Mouse (Mus musculus) bone marrow, adult 2 months (tissue): ENCODE data around the gene Mbip. TPM values are rescaled to one million over a fixed set of nuclear protein-coding genes. Genes with fewer than 3 reads are reported as not detected.

ENCODE experiments used
- H3K27ac ChIP-seq: fragments of 200-500 bp; 2 replicates; pipeline ENCODE4 v1.5.1; 2012; ENCODE audit warnings: low read depth, mild to moderate bottlenecking, control low read depth, inconsistent platforms, low read length; ENCODE audit not compliant: control insufficient read depth, poor library complexity, insufficient read depth
- H3K4me1 ChIP-seq: fragments of 200-500 bp; 2 replicates; pipeline ENCODE4 v1.6.1; 2011; ENCODE audit warnings: low read length; ENCODE audit not compliant: control insufficient read depth, insufficient read depth
- H3K4me3 ChIP-seq: fragments of 200-500 bp; replicated peaks from 2 replicates; pipeline ENCODE3; 2011; ENCODE audit warnings: mild to moderate bottlenecking, low read depth, low read length, control low read depth; ENCODE audit not compliant: control insufficient read depth
- CTCF ChIP-seq: fragments of 200-500 bp; IDR thresholded peaks from 2 replicates; pipeline ENCODE4 v1.5.1; 2011; ENCODE audit warnings: low read length, control low read depth; ENCODE audit not compliant: control insufficient read depth, insufficient read depth
- POLR2A ChIP-seq: fragments of 200-500 bp; IDR thresholded peaks from 2 replicates; pipeline ENCODE4 v1.6.1; 2011; ENCODE audit warnings: low read depth, mild to moderate bottlenecking, control low read depth, low read length, borderline replicate concordance; ENCODE audit not compliant: control insufficient read depth
- WGBS: fragments of 180-500 bp; shearing (Covaris S2); methylation state at CpG from one replicate; pipeline ENCODE4 v1.1.7; 2018; 5-methylcytosine and 5-hydroxymethylcytosine counted together
- polyA plus RNA-seq: library from polyadenylated mRNA; stranded (reverse); fragments of >200 nt; gene quantifications from 2 replicates; pipeline ENCODE4 v1.2.4, GENCODE M21; 2011; ENCODE audit warnings: low replicate concordance; ENCODE audit not compliant: missing spikeins, insufficient read depth, insufficient read length

Mbip gene
- polyA plus RNA-seq, 1 experiment = 11.0 TPM

GRCm38 (mm10) chr12:56327448-56327998 is 18.2 kb downstream of the Mbip start:
- Histone ChIP-seq H3K4me1 (no peaks in the 10 kb centered on the region), H3K27ac (no peak overlapping the region), H3K4me3 (no peak overlapping the region)
- 81% methylated on average over 6 of the region's 6 CpGs for WGBS
- TF ChIP-seq POLR2A (no peak), CTCF (no peak)

- Histone ChIP-seq H3K4me3 (no peak overlapping the region), H3K4me1 (no peaks in the 10 kb centered on the region), H3K27ac (no peak overlapping the region)
- 70% methylated on average over 1 of the region's 1 CpGs for WGBS
- TF ChIP-seq POLR2A (no peak), CTCF (no peak)
These were observed 19.8 kb downstream of the Mbip start for GRCm38 (mm10) chr12:56325851-56326250.

- 78% methylated on average over 4 of the region's 4 CpGs for WGBS
- Histone ChIP-seq H3K4me1 (no peaks in the 10 kb centered on the region), H3K4me3 (no peak overlapping the region), H3K27ac (no peak overlapping the region)
- TF ChIP-seq POLR2A (no peak), CTCF (no peak)
These were observed 26.8 kb downstream of the Mbip start for GRCm38 (mm10) chr12:56318941-56319340.

GRCm38 (mm10) chr12:56318059-56318458 is 27.6 kb downstream of the Mbip start:
- TF ChIP-seq CTCF (no peak), POLR2A (no peak)
- WGBS = 89% methylated on average over 8 of the region's 8 CpGs
- Histone ChIP-seq H3K4me3 (no peak overlapping the region), H3K27ac (no peak overlapping the region), H3K4me1 (no peaks in the 10 kb centered on the region)

GRCm38 (mm10) chr12:56305758-56306157 is 39.9 kb downstream of the Mbip start:
- Histone ChIP-seq H3K4me1 (no peaks in the 10 kb centered on the region), H3K4me3 (no peak overlapping the region), H3K27ac (no peak overlapping the region)
- TF ChIP-seq CTCF = no peak
- TF ChIP-seq POLR2A = no peak
- WGBS = 78% methylated on average over 6 of the region's 6 CpGs

GRCm38 (mm10) chr12:56302321-56303017 is 43.2 kb downstream of the Mbip start:
- no peak overlapping the region for H3K4me3 ChIP-seq
- no peak for TF ChIP-seq POLR2A
- TF ChIP-seq CTCF = no peak
- WGBS = 53% methylated on average over 4 of the region's 4 CpGs

GRCm38 (mm10) chr12:56301487-56302293 is 44.0 kb downstream of the Mbip start:
- 15% methylated on average over 27 of the region's 27 CpGs for WGBS
- Histone ChIP-seq H3K4me1 (no peaks in the 10 kb centered on the region), H3K4me3 (no peak overlapping the region), H3K27ac (no peak overlapping the region)
- TF ChIP-seq POLR2A = no peak
- TF ChIP-seq CTCF = no peak

More at GRCm38 (mm10) chr12:56302321-56303017, 43.2 kb downstream of the Mbip start:
- Histone ChIP-seq H3K4me1 (no peaks in the 10 kb centered on the region), H3K27ac (no peak overlapping the region)

- Histone ChIP-seq H3K4me1 (no peaks in the 10 kb centered on the region), H3K27ac (no peak overlapping the region), H3K4me3 (no peak overlapping the region)
- TF ChIP-seq POLR2A = no peak
- no peak for TF ChIP-seq CTCF
- 72% methylated on average over 3 of the region's 3 CpGs for WGBS
These were observed 46.1 kb downstream of the Mbip start for GRCm38 (mm10) chr12:56299610-56300009.

GRCm38 (mm10) chr12:56298919-56299318 is 46.8 kb downstream of the Mbip start:
- 58% methylated on average over 1 of the region's 1 CpGs for WGBS
- H3K27ac ChIP-seq = no peak overlapping the region
- no peaks in the 10 kb centered on the region for H3K4me1 ChIP-seq
- TF ChIP-seq POLR2A = no peak
- no peak for TF ChIP-seq CTCF
- no peak overlapping the region for H3K4me3 ChIP-seq
